Mouse (Mus musculus) right cerebral cortex, adult 2 months (tissue): ENCODE data around the gene Trpt1.
"Not testable (repeated sequence)": the region's sequence is repeated elsewhere in the genome, so short reads cannot be mapped to it uniquely, and the experiment has no call there.

Experiments used
- DNase-seq, 2 experiments: peaks; one replicate each; pipeline ENCODE4 v3.0.0; 2021 to 2022; ENCODE audit warnings: low spot score in 2 of 2

Trpt1 gene

GRCm38 (mm10) chr19:6974211-6975205 is 21.4 kb upstream of the Trpt1 start, which contains the start of gene Ppp1r14b:
Gene Ppp1r14b, plus strand, starts transcription at chr19:6974968.
- DNase-seq: peak; percentile 76 to 88

GRCm38 (mm10) chr19:6975537-6976521 is 20.1 kb upstream of the Trpt1 start, which contains the start of gene Plcb3:
Gene Plcb3, minus strand, starts transcription at chr19:6976470.
- peak; percentile 55 to 59 for DNase-seq

GRCm38 (mm10) chr19:6977759-6978638 is 17.9 kb upstream of the Trpt1 start:
- DNase-seq: no peak

GRCm38 (mm10) chr19:6978639-6978974 is 17.3 kb upstream of the Trpt1 start:
- DNase-seq: no peak

- peak in 1 of 2 experiments; percentile 59 for DNase-seq
These were observed 16.9 kb upstream of the Trpt1 start for GRCm38 (mm10) chr19:6979001-6979479.

GRCm38 (mm10) chr19:6979486-6980380 is 16.2 kb upstream of the Trpt1 start:
- DNase-seq: peak; percentile 98

DNA sequence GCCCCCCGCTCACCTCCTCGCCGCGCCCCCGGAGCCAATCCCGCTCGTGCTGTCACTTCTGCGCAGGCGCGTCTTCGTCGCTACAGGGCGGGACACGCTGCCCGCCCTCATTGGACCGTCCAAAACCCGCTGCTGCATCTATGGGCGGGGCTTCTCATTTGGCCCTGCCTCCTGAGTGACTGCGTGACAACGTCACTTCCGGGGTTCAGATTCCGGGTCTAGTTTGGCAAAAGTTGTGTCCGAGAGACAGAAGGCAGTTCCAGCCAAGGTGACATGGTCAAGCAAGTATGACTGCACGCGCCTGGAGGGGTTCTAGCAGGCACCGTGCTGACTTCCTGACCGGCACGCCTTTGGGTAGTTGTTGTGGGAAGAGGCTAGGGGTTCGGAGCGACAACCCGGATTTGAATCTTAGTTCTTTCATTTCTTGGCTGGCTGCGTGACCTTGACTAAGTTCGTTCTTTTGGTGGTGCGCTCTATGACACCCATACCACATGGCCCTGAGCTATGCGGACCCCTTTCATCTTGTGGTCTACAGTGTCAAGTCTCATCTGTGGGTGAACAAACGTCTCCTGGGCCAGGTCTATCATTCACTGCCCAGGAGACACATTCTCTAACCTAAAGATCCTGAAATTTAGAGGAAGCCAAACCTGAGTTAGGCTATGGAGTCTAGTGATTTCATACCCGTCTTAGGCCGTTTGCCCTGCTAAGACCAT is 15.4 kb upstream of the Trpt1 start, which contains the start of gene Fkbp2:
Gene Fkbp2 (minus strand): TSS at position 121 of the 713 bp plus-strand sequence.
- DNase-seq: peak; percentile 98

DNA sequence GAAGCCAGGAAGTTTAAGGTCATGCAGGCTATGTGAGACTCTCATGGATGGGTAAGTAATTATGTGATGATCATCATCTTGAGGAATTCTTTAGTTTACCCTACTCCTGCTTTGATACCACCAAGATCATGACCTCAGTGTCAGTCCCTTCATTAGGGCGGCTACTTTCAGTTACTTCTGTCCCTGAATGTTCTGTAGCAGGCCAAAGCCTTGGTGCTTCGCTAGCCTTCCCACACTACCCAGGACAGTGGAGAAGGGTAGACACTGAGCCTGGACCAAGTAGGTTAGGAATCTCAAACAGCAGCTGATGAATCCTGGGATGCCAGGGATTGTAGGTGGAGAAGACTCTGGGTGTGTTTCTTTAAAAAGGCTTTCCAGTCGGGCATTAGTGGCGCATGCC is 14.5 kb upstream of the Trpt1 start:
- DNase-seq: no peak

DNA sequence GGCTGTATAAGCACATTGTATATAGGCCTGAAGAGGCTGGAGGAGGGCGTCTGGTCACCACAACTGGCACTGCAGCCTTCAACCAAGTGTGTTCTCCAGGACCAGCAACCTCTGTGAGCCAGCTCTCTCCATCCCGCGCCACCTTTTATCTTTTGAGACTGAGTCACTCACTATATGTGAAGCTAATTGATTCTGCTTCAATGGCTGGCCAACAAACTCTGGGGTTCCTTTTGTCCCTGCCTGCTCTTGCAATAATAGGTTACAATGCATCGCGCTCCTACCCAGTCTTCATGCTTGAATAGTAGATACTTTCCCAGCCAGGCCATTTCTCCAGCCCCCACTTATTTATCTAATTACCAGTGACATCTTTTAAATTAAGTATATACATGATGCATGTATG is 12.3 kb upstream of the Trpt1 start:
- DNase-seq: no peak

- no peak for DNase-seq
These were observed 10.6 kb upstream of the Trpt1 start for GRCm38 (mm10) chr19:6985300-6985699.

- no peak for DNase-seq
These were observed 9.8 kb upstream of the Trpt1 start for GRCm38 (mm10) chr19:6985951-6986708.

- DNase-seq: peak in 1 of 2 experiments; percentile 55
These were observed 8.6 kb upstream of the Trpt1 start, which contains the start of gene Vegfb for GRCm38 (mm10) chr19:6987061-6987903. Gene Vegfb, minus strand, starts transcription at chr19:6987651.

DNA sequence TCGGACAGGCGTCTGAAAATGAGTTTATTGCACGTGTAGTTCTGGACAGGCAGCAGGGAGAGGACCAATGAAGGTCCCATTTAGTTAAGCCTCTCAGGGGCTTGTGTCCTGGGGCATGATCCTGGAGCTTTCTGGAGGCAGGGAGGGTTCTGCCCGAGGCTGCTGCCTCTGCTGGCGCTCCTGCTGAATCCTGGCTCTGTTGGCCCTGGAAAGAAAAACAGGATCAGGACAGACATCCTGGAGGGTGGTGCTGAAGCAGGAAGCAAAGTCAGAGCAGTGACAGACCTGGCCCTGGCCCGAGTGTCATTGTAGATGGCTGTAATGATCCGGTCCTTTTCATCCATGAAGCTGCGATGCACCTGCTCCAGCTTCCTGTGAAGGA is 8.0 kb upstream of the Trpt1 start:
- no peak for DNase-seq

GRCm38 (mm10) chr19:6989251-6989650 is 6.7 kb upstream of the Trpt1 start:
- DNase-seq: no peak

DNA sequence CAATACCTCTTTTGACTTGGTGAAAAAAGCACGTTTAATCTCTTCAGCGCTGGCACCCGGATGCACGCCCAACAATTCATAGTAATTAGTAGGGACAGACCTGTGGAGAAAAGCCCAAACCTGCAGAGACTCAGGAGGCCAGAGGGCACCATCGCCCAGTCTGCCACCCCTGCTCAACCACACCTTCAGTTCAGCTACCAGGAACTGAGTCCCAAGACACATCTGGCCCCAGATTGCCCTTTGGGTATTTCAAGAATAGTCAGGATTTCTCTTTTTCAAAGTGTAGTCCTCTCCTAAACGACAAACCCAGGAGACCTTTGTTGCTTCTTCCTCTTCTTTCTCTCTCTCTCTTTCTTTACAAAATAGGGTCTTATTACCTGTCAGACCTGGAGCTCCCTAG is 5.2 kb upstream of the Trpt1 start:
- DNase-seq: no peak

- DNase-seq: not testable (repeated sequence)
These were observed 4.8 kb upstream of the Trpt1 start for GRCm38 (mm10) chr19:6991166-6991565.
